Mouse (Mus musculus): ENCODE measurements around the gene As3mt. TPM values are rescaled to one million over a fixed set of nuclear protein-coding genes. Genes with fewer than 3 reads are reported as not detected.
"Not testable (repeated sequence)": the region's sequence is repeated elsewhere in the genome, so short reads cannot be mapped to it uniquely, and the experiment has no call there.

Gene As3mt
- total RNA-seq, 1 experiment from 2014 or later: 18.4 TPM

DNA sequence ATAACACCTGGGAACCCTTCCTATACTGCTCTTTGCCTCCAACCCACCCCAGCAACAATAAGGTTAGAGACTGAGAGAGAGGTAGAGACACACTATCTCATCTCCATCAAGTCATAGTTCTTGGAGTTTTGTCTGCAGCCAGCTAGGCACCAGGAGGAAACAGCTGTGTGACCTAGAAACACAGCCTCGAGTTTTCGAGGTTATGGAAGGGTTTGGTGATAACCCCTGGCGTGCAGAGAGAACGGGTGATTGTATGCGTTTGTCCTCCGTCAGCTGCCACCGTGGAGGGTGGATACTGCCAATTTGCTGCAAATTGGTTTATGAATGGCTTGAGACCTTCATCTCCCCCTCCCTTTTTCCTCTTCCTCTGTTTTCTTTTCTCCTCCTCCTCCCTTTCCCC lies 29.8 kb downstream of the As3mt start:
- ATAC-seq (ENCODE audit: extremely low read depth, insufficient number of reproducible peaks, low FRiP score, poor library complexity, severe bottlenecking): no peak

DNA sequence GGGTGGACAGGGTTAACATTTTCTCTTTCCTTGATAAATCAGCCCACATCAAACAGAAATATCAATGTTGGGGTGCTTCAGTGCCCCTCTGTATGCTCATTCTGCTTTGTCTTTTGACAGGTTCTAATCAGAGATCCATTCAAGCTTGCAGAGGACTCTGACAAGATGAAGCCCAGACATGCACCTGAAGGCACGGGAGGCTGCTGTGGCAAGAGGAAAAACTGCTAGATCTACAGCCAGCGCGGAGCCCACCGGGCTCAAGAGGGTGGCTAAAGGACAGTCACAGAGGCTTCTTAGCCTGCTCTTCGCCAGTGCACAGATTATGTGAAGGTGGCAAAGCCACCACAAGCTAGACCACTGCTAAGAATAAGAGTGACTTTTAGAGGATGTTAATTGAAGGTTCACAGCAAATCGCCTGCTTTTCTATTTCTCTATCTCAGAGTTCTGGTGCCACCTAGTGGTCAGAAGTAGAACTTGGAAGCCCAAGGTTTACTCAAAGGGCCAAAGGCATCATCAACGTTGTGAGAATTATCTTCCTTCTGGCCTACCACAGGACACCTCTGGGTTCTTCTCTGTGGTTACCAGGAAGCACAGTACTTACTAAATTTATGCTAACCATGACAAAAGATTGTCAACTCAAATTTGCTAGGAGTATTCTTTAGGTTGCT lies 33.2 kb downstream of the As3mt start:
- ATAC-seq (ENCODE audit: extremely low read depth, insufficient number of reproducible peaks, low FRiP score, poor library complexity, severe bottlenecking): peak; percentile 57

DNA sequence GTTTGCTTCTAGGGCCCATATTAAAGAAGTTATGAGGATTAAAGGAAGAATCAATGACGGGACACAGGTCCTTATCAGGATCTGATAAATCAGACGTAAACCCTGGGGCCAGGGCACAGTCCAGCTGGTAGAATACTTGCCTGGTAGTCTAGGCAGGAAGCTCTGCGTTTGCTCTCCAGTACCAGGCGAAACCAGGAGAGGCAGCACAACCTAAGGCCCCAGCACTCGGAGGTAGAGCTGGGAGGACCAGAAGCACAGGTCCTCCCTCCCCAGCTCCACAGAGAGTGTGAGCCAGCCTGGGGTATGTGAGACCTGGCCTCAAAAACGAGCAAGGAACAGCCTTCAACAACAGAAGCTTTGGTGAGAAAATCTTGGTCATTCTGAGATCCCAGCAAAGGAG lies 34.3 kb downstream of the As3mt start:
- no peak for ATAC-seq (ENCODE audit: extremely low read depth, insufficient number of reproducible peaks, low FRiP score, poor library complexity, severe bottlenecking)

GRCm38 (mm10) chr19:46744681-46745080 lies 37.4 kb downstream of the As3mt start:
- no peak for ATAC-seq (ENCODE audit: extremely low read depth, insufficient number of reproducible peaks, low FRiP score, poor library complexity, severe bottlenecking)

DNA sequence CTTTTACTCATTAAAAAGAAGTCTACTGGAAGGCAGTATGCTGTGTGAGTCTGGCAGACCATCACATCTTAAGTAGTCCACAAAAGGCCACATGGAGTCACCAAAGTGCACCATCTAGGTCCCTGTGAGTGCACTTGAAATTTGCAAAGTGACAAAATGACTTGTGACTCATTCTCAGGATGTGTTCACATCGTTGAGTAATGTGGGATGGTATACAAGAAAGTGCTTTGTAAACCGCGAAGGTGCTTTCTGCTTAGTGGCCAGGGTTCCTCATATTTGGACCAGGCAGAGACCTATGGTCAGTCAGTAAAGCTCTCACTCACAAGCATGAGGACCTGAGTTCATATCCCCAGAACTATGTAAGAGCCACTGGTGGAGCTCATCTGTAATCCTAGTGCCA lies 40.5 kb downstream of the As3mt start:
- no peak for ATAC-seq (ENCODE audit: extremely low read depth, insufficient number of reproducible peaks, low FRiP score, poor library complexity, severe bottlenecking)

- ATAC-seq (ENCODE audit: extremely low read depth, insufficient number of reproducible peaks, low FRiP score, poor library complexity, severe bottlenecking): no peak
Measured at GRCm38 (mm10) chr19:46752235-46752634, 45.0 kb downstream of the As3mt start.

DNA sequence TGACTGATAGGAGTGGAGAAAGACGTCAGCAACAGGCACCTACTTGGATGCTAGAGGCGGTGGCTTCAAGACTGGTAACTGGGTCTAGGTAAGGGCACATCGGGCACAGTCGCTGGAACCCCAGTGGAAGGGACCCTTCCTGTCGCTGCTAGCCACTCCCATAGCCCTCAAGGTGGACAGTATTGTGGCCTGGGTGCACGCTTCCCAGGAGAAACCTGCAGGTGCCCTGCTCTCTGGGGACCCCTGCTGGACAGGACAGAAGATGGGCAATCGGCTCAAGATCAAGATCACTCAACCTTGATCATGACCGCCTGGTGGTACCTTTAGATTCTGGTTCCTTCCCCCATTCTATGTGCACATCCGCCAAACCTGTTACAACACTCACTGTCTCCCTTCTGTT lies 47.8 kb downstream of the As3mt start:
- no peak for ATAC-seq (ENCODE audit: extremely low read depth, insufficient number of reproducible peaks, low FRiP score, poor library complexity, severe bottlenecking)

DNA sequence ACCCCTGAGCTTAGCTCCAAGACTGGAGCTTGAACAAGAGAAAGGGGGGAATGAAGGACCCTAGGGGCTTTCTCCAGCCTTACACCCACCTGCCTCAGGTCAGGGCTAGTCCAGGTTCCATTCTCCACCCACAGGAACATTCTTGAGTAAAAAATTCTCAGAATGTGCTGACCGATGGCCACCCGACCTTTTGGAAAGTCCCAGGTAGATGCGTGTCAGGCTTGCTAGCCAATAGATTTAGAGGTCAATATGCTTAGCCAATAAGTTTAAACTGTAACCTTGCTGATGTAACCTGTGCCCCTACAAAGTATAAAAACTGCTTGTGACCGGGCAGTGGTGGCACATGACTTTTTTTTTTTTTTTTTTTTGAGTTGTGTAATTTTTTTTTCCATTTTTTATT lies 49.0 kb downstream of the As3mt start:
- no peak for ATAC-seq (ENCODE audit: extremely low read depth, insufficient number of reproducible peaks, low FRiP score, poor library complexity, severe bottlenecking)

DNA sequence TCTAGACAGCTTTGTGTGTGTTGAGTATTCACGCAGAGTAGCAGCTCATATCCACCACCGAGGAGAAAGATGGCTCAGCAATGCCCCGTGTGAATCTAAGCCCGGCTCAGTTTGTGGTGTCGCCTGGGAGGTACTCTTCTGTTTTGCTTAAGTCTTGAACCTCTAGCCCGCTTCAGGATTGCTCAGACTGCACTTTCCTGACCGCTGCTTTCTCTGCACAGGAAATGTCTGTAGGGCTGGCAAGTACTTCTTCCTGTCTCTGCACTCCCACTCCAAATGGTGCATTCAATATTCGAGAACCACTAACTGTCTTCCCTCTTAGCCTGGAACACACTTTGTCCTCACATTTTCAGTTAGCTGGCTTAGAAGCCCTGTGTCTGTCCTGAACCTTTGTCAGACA lies 51.8 kb downstream of the As3mt start:
- no peak for ATAC-seq (ENCODE audit: extremely low read depth, insufficient number of reproducible peaks, low FRiP score, poor library complexity, severe bottlenecking)

DNA sequence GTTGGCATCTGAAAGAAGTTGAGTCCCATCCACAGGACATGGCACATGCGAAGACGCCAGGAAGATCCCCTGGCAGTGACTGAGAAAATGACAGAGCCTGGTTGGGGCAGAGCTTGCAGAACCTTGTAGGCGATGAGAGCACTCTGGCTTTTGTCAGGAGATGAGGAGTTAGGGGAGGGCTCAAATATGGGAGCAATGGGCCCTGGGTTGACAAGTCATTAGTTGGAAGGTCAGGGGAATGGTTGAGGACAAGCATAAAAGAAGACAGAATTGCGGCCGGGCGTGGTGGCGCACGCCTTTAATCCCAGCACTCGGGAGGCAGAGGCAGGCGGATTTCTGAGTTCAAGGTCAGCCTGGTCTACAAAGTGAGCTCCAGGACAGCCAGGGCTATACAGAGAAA lies 52.7 kb downstream of the As3mt start:
- not testable (repeated sequence) for ATAC-seq (ENCODE audit: extremely low read depth, insufficient number of reproducible peaks, low FRiP score, poor library complexity, severe bottlenecking)

GRCm38 (mm10) chr19:46760375-46761160 lies 53.3 kb downstream of the As3mt start:
- peak; percentile 60 for ATAC-seq (ENCODE audit: extremely low read depth, insufficient number of reproducible peaks, low FRiP score, poor library complexity, severe bottlenecking)

- peak; percentile 89 for ATAC-seq (ENCODE audit: extremely low read depth, insufficient number of reproducible peaks, low FRiP score, poor library complexity, severe bottlenecking)
Measured at GRCm38 (mm10) chr19:46761247-46761946, 54.1 kb downstream of the As3mt start, which contains the start of gene Cnnm2. Gene Cnnm2, plus strand, starts transcription at chr19:46761596.

GRCm38 (mm10) chr19:46761971-46762290 lies 54.7 kb downstream of the As3mt start:
- ATAC-seq (ENCODE audit: extremely low read depth, insufficient number of reproducible peaks, low FRiP score, poor library complexity, severe bottlenecking): no peak

DNA sequence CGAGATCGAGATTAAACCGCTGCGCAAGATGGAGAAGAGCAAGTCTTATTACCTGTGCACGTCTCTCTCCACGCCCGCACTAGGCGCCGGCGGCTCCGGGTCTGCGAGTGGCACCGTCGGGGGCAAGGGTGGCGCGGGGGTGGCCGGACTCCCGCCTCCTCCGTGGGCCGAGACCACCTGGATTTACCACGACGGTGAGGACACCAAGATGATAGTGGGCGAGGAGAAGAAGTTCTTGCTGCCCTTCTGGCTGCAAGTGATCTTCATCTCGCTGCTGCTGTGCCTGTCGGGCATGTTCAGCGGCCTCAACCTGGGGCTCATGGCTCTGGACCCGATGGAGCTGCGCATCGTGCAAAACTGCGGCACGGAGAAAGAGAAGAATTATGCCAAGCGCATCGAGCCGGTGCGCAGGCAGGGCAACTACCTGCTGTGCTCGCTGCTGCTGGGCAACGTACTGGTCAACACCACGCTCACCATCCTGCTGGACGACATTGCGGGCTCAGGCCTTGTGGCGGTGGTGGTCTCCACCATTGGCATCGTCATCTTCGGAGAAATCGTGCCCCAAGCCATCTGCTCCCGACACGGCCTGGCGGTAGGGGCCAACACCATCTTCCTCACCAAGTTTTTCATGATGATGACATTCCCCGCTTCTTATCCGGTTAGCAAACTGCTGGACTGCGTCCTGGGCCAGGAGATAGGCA lies 55.2 kb downstream of the As3mt start:
- ATAC-seq (ENCODE audit: extremely low read depth, insufficient number of reproducible peaks, low FRiP score, poor library complexity, severe bottlenecking): no peak

GRCm38 (mm10) chr19:46762992-46763342 lies 55.7 kb downstream of the As3mt start:
- ATAC-seq (ENCODE audit: extremely low read depth, insufficient number of reproducible peaks, low FRiP score, poor library complexity, severe bottlenecking): no peak

- no peak for ATAC-seq (ENCODE audit: extremely low read depth, insufficient number of reproducible peaks, low FRiP score, poor library complexity, severe bottlenecking)
Measured at GRCm38 (mm10) chr19:46763356-46763755, 56.1 kb downstream of the As3mt start.

DNA sequence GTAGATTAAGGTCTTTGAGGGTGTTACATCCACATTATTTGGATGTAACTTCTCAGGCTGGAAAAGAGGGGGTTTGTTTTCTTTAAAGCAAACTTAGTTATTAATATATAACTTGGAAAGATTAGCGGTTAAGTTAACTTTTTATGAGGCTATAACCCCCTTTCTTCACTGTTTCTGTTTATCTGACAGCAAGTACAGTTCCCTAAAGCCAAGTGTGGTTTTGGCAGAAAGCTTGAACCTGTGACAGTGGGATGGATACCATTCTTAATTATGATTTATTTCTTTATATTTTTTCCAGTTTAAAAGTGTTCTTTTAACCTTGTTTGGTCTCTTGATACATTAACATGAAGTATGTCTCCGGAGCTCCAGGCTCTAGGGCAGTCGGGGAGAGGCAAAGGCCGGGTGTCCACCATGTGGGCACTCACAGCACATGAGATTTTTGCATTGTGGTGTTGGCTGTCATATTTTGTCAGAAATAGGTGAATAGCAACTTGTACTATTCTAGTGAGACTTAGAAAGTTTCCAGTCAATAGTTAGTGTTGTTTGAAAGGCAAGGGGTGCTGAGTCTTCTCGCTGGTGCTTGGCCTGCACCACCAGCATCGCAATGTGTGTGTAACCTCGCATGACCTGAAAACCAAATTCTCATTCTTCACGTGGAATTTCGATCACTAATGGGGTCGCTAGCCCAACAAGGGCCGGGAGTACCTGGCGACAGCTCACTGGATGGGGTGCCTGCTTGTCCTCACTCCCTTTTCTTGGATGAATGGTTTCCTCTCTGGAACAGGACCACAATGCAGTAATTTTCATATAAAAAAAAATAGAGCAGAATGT lies 56.9 kb downstream of the As3mt start:
- no peak for ATAC-seq (ENCODE audit: extremely low read depth, insufficient number of reproducible peaks, low FRiP score, poor library complexity, severe bottlenecking)

DNA sequence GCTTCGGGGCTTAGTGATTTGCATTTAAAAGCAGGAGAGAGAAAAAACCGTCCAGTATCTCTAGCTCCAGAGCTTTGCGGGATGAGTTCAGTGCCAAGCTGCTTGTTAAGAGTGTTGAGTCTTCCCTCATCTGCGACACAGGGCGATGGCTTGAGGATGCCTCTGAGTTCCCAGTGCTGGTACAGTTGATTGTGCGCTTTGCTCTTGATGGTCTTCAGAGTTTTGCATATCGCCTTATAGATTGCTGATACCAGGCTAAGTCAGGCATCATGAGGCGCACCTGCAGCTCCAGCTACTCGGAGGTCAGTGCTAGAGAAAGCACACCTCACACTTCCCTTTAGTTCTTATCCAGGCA lies 57.5 kb downstream of the As3mt start:
- ATAC-seq (ENCODE audit: extremely low read depth, insufficient number of reproducible peaks, low FRiP score, poor library complexity, severe bottlenecking): no peak

- ATAC-seq (ENCODE audit: extremely low read depth, insufficient number of reproducible peaks, low FRiP score, poor library complexity, severe bottlenecking): no peak
Measured at GRCm38 (mm10) chr19:46766125-46766524, 58.9 kb downstream of the As3mt start.
